Mouse (Mus musculus): ENCODE results near the gene Il11ra2. TPM values are rescaled to one million over a fixed set of nuclear protein-coding genes. Genes with fewer than 3 reads are reported as not detected.
"Not testable (repeated sequence)": the region's sequence is repeated elsewhere in the genome, so short reads cannot be mapped to it uniquely, and the experiment has no call there.

Gene Il11ra2
- polyA plus RNA-seq, 1 experiment from 2014 or later: not detected

DNA sequence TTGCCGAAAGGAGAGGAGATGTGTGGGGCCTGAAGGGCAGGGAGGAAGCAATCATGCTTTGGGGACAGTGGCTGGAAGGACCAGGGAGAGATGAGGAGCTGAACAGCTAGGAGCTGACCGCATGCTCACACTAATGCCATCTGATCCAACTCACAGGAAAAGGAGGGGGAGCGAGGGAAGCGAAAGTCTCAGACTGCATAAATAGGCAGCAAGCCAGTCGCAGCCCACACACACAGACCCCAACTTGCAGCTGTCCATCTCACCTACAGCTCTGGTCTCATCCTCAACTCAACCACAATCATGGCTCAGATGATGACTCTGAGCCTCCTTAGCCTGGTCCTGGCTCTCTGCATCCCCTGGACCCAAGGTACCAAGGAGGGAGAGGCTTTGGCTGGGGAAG is 49.8 kb downstream of the Il11ra2 start, which contains the start of gene Gm10591:
TSS of gene Gm10591 (plus strand) at position 301 of the 400 bp plus-strand sequence.
- H3K4me3 ChIP-seq (ENCODE audit: low read depth, low read length); H3K9ac ChIP-seq (ENCODE audit: low read depth, low read length); H3K27me3 ChIP-seq (replicated peaks; ENCODE audit: control insufficient read depth, insufficient read depth, low read length); DNase-seq (ENCODE audit: low spot score); ATAC-seq (replicated peaks; ENCODE audit: low FRiP score); H3K4me2 ChIP-seq; H3K4me1 ChIP-seq (replicated peaks; ENCODE audit: control insufficient read depth, insufficient read depth, low read length); H3K36me3 ChIP-seq (ENCODE audit: control insufficient read depth, insufficient read depth, low read length); H3K9me3 ChIP-seq (ENCODE audit: control insufficient read depth, low read length); H3K27ac ChIP-seq (ENCODE audit: low read depth, low read length): not testable (repeated sequence)
- no CpG with 5 or more reads among the region's 5 CpGs for WGBS

Other genes starting within 250 kb of the Il11ra2 start
- not detected in 2 replicates for gene Gm21586, start 222.5 kb downstream of the Il11ra2 start, polyA plus RNA-seq (2014; fragmentation: Nextera tagmentation; extraction: Ambion mirVana)
- gene Gm2163, start 195.1 kb downstream of the Il11ra2 start, polyA plus RNA-seq (2014; fragmentation: Nextera tagmentation; extraction: Ambion mirVana): not detected in 2 replicates
- not detected in 2 replicates for gene Fam205a2, start 133.7 kb downstream of the Il11ra2 start, polyA plus RNA-seq (2014; fragmentation: Nextera tagmentation; extraction: Ambion mirVana)
- gene Gm10591, start 49.7 kb downstream of the Il11ra2 start, polyA plus RNA-seq (2014; fragmentation: Nextera tagmentation; extraction: Ambion mirVana): not detected in 2 replicates
- not detected in 2 replicates for gene Gm2564, start 32.2 kb downstream of the Il11ra2 start, polyA plus RNA-seq (2014; fragmentation: Nextera tagmentation; extraction: Ambion mirVana)
- gene Ccl27b, start 6.6 kb downstream of the Il11ra2 start, polyA plus RNA-seq (2014; fragmentation: Nextera tagmentation; extraction: Ambion mirVana): not detected in 2 replicates
- not detected in 2 replicates for gene 4930578G10Rik, start 73.7 kb upstream of the Il11ra2 start, polyA plus RNA-seq (2014; fragmentation: Nextera tagmentation; extraction: Ambion mirVana)
- gene Ccl19, start 94.7 kb upstream of the Il11ra2 start, polyA plus RNA-seq (2014; fragmentation: Nextera tagmentation; extraction: Ambion mirVana): not detected in 2 replicates
- 0.65 and 1.2 TPM in 2 replicates for gene Ccl21a, start 112.1 kb upstream of the Il11ra2 start, polyA plus RNA-seq (2014; fragmentation: Nextera tagmentation; extraction: Ambion mirVana)
- gene Fam205a1, start 192.0 kb upstream of the Il11ra2 start, polyA plus RNA-seq (2014; fragmentation: Nextera tagmentation; extraction: Ambion mirVana): 0.22 and 0.29 TPM in 2 replicates
- gene Gm12394, start 194.9 kb upstream of the Il11ra2 start, polyA plus RNA-seq (2014; fragmentation: Nextera tagmentation; extraction: Ambion mirVana): 0.11 and 0.18 TPM in 2 replicates
- 0.71 and 0.75 TPM in 2 replicates for gene Fam205c, start 212.3 kb upstream of the Il11ra2 start, polyA plus RNA-seq (2014; fragmentation: Nextera tagmentation; extraction: Ambion mirVana)